Mouse (Mus musculus) right cerebral cortex, postnatal 10 days (tissue): ENCODE measurements around the gene Defb21.

Experiments
- DNase-seq, 2 experiments: peaks; one replicate each; pipeline ENCODE4 v3.0.0; 2021; ENCODE audit warnings: low spot score in 2 of 2

Gene Defb21

GRCm38 (mm10) chr2:152607746-152608145 is 35.2 kb downstream of the Defb21 start:
- no peak for DNase-seq

GRCm38 (mm10) chr2:152608719-152609118 is 36.2 kb downstream of the Defb21 start:
- DNase-seq = no peak

DNA sequence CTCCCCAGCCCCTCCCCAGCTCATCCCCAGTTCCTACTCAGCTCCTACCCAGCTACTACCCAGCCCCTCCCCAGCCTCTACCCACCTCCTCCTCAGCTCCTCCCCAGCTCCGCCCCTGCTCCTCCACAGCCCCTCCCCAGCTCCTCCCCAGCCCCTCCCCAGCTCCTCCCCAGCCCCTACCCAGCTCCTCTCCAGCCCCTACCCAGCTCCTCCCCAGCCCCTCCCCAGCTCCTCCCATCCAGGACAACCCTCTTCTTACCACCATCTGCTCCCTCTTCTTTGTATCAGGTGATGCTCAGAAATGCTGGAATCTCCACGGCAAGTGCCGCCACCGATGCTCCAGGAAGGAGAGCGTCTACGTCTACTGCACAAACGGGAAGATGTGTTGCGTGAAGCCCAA is 39.6 kb downstream of the Defb21 start:
- DNase-seq = peak in 1 of 2 experiments; percentile 46

- peak; percentile 68 to 71 for DNase-seq
Observed at GRCm38 (mm10) chr2:152615563-152615962, 43.0 kb downstream of the Defb21 start.

- no peak for DNase-seq
Observed at GRCm38 (mm10) chr2:152616470-152616869, 43.9 kb downstream of the Defb21 start.

DNA sequence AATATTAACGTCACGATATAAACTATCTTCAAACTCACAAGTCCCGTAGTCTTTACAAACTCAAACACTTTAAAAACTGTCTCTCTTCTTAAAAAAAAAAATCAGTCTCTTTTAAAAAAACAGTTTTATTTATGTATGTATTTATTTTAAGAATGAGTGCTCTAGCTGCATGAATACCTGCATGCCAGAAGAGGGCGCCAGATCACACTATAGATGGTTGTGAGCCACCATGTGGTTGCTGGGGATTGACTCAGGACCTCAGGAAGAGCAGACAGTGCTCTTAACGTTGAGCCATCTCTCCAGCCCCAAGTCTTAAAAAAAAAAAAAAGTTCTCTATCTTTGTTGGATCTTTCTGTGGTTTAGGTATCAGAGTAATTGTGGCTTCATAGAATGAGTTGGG is 44.8 kb downstream of the Defb21 start:
- DNase-seq = no peak

DNA sequence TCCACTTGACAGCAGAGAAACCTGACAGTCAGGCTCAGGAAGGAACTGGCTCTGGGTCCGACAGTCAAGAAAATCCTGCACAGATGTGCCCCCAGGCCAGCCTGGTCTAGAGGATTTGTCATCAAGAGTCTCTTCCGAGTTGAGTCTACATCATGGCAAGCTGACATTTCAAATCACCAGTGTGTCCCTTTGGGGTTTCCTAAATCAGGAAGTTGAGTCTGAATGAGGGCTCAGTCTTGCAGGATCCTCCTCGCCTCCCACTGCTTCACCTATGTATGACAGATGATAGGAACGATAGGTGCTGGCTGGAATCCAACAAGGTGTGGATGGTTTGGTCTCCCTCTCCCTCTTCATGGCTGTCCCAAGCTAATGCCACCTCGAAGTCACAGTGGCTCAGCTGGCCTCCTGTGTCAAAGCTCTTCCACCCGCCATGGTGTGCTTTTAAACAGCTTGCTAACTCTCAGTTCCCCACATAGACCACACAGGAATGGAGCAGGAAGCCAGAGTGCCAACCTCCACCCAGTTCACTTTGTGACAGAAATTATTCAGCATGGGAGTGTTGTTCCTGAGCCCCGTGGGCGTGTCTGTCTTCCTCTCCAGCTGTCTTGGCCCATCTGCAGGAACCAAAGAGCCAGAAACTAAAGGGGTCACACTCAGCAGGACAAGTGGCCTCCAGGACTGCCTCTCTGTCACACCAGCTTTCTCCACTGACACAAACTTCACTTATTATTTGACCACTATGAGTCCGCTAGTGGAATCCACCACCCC is 48.0 kb downstream of the Defb21 start:
- DNase-seq = no peak

DNA sequence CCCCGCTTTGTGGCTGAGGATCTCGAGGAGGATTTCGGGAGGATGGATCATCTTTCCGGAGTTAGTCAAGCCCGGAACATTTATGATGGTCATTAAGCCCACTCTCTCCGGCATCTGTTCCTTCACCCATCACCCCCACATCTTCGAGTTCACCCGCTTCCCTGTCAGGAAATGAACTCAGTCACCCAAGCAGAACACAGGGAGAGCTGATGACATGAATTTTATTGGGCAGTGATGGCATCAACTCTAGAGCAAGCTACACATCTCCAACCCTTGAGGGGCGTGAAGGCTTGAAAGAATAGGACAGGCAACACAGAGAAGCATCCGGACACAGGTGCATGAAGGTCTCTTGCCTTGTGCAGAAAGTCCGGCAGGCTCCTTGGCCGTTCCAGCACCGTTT is 49.6 kb downstream of the Defb21 start:
- DNase-seq = no peak

DNA sequence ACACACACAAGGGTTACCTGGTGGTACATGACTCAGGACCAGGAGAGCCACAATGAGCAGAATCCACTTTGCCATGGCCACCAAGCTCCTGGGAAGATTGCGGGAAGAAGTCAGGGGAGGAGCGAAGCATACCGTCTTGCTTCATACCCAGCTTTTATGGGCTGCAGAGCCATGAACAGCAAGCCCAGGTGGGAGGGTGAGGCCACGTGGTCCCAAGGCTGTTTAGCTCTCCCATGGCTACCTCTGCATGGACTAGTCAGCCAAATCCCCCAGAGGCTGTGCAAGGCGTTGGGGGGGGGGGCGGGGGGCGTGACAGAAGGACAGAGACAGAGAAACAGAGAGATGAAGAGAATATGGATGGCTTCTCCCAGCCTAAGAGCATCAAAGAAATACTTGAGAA is 50.4 kb downstream of the Defb21 start, which contains the start of gene Defb25:
Gene Defb25, minus strand, starts transcription at position 101 of the 400 bp plus-strand sequence.
- no peak for DNase-seq
